In genomic region chr14:33294488-33294887, GRCm38 (mm10) we compare ENCODE assay signal across 13 mouse cellular contexts.
"Had no signal": no experiment of that assay in that cellular context is flagged by ENCODE, and none has a peak within 500 bp of the region (broad histone marks: within the 10 kb centered on the region; RNA-seq: fewer than 3 reads in every experiment).

No protein-coding gene starts in this region.

- H3K36me3 ChIP-seq: midbrain, embryonic 12.5 days had no signal

- H3K4me1 ChIP-seq: midbrain, embryonic 12.5 days had no signal

- DNase-seq: kidney, adult 11 months; kidney, postnatal 10 days; kidney, postnatal 4 days; left cerebral cortex, postnatal 4 days; lung, adult 2 months; lung, postnatal 36 days; right cerebral cortex, postnatal 14 days; thymus, adult 2 months; thymus, postnatal 25 days had no signal

- ATAC-seq: hindbrain, postnatal 0 days; lung, postnatal 0 days had no signal

- H3K4me3 ChIP-seq: layer of hippocampus, adult 2 months; midbrain, embryonic 12.5 days had no signal

- H3K9ac ChIP-seq: midbrain, embryonic 12.5 days had no signal

- H3K9me3 ChIP-seq: midbrain, embryonic 12.5 days had no signal

- H3K27me3 ChIP-seq: midbrain, embryonic 12.5 days had no signal

- H3K4me2 ChIP-seq: midbrain, embryonic 12.5 days had no signal

- H3K27ac ChIP-seq: hindbrain, postnatal 0 days; layer of hippocampus, adult 2 months; midbrain, embryonic 12.5 days had no signal
